Mouse (Mus musculus): Measurements from ENCODE around the gene Pxmp4. TPM values are rescaled to one million over a fixed set of nuclear protein-coding genes. Genes with fewer than 3 reads are reported as not detected.
A peak's percentile ranks its signal among the peaks of the same experiment; 100 is the strongest.

Pxmp4 gene
- polyA plus RNA-seq, 1 experiment from 2014 or later: 19.9 TPM

DNA sequence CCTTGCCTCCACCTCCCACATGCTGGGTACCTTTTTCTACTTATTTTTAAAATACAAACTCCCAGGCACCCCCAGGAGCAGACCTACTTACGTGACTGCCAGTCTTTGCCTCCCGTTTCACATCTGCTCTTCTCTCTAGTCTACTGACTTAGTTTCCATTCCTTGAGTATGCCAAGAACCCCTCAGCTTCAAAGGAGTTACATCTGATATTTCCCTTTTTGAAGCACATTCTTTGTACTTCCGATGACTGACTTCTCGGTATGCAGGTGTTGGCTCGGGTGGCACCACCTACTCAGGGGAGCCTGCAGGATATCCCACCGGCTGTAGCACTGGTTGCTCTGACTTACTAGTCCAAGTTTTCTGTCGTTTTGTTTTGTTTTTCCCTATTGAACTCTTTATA lies 648 bp upstream of the Pxmp4 start:
- DNase-seq (ENCODE audit: low spot score): no peak
- peaks cover 13% of the 10 kb centered on the region; the same call in 1 of the 2 replicates for H3K27me3 ChIP-seq (ENCODE audit: insufficient read depth, poor library complexity, severe bottlenecking)
- H3K9me3 ChIP-seq: no peaks in the 10 kb centered on the region
- H3K4me3 ChIP-seq: peak overlapping the region; percentile 79
- 36% methylated on average over 7 of the region's 7 CpGs for WGBS
- peak overlapping the region; percentile 92 for H3K27ac ChIP-seq
- H3K36me3 ChIP-seq: no peaks in the 10 kb centered on the region
- H3K4me1 ChIP-seq: peaks cover 14% of the 10 kb centered on the region

DNA sequence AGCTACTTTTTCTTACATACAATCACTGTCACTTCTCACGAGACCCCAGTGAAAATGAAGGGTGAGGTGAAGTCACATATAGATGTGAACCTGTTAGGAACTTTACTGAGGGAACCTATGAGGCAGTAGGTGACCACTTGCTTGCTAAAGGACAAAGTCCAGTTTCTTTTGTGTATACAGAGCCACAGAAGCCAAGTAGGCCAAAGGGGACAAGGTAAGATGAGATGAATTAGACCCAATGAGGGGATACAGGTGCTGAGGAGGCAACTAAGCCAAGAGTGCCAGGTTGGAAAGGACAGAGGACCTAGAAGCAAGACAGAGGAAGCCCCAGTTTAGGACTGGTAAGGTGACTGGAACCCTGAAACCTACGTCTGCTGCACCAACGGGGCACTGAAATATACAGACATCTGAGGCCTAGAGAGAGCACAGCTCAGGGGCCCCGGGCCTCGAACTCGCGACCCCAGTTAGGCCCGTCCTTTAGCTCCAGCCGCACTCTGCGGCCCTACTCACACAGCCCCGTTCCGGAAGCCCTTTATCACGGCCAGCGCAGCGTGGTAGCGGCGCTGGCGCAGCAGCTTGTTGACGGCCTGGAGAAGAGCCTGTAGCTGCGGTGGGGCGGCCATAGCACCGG lies 386 bp downstream of the Pxmp4 start:
- Histone ChIP-seq H3K27ac (peak overlapping the region; percentile 92), H3K9me3 (no peaks in the 10 kb centered on the region), H3K36me3 (no peaks in the 10 kb centered on the region), H3K27me3 (ENCODE audit: insufficient read depth, poor library complexity, severe bottlenecking) (peaks cover 6% of the 10 kb centered on the region; the same call in 1 of the 2 replicates), H3K4me3 (peak overlapping the region; percentile 79), H3K4me1 (peaks cover 14% of the 10 kb centered on the region)
- no peak for DNase-seq (ENCODE audit: low spot score)
- 16% methylated on average over 22 of the region's 22 CpGs for WGBS

- Histone ChIP-seq H3K36me3 (no peaks in the 10 kb centered on the region), H3K4me3 (no peak overlapping the region), H3K27ac (no peak overlapping the region), H3K4me1 (peaks cover 14% of the 10 kb centered on the region), H3K9me3 (no peaks in the 10 kb centered on the region), H3K27me3 (ENCODE audit: insufficient read depth, poor library complexity, severe bottlenecking) (no peaks in the 10 kb centered on the region)
- WGBS: 68% methylated on average over 3 of the region's 3 CpGs
- no peak for DNase-seq (ENCODE audit: low spot score)
Observed at GRCm38 (mm10) chr2:154601324-154601723, 2.2 kb downstream of the Pxmp4 start.

- no peaks in the 10 kb centered on the region for H3K36me3 ChIP-seq
- no peaks in the 10 kb centered on the region for H3K9me3 ChIP-seq
- no peak overlapping the region for H3K4me3 ChIP-seq
- no peaks in the 10 kb centered on the region for H3K27me3 ChIP-seq (ENCODE audit: insufficient read depth, poor library complexity, severe bottlenecking)
- no peak overlapping the region for H3K27ac ChIP-seq
- WGBS: 69% methylated on average over 6 of the region's 6 CpGs
- DNase-seq (ENCODE audit: low spot score): no peak
- peaks cover 14% of the 10 kb centered on the region for H3K4me1 ChIP-seq
Observed at GRCm38 (mm10) chr2:154600586-154600985, 2.9 kb downstream of the Pxmp4 start.

DNA sequence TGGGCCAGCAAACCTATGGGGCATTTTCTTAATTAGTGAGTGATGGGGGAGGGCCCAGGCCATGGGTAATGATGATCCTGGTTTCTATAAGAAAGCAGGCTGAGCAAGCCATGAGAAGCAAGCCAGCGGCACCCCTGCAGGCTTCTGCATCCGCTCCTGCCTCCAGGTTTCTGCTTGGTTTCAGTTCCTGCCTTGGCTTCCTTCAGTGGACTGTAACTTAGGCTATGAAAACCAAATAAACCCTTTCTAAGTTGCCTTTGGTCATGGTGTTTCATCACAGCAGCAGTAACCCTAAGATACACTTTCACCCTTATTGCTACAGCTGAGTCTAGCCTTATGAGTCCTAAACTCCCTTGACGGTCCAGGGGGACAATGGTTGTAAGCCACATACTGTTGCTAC lies 6.1 kb downstream of the Pxmp4 start:
- Histone ChIP-seq H3K36me3 (peaks cover 8% of the 10 kb centered on the region; the same call in 1 of the 2 replicates), H3K4me1 (0 out of 2 replicates have a peak, but pooled peaks cover under 1% of the 10 kb centered on the region), H3K9me3 (no peaks in the 10 kb centered on the region), H3K27me3 (ENCODE audit: insufficient read depth, poor library complexity, severe bottlenecking) (no peaks in the 10 kb centered on the region), H3K27ac (no peak overlapping the region), H3K4me3 (no peak overlapping the region)
- 83% methylated on average over 3 of the region's 3 CpGs for WGBS
- DNase-seq (ENCODE audit: low spot score): no peak

DNA sequence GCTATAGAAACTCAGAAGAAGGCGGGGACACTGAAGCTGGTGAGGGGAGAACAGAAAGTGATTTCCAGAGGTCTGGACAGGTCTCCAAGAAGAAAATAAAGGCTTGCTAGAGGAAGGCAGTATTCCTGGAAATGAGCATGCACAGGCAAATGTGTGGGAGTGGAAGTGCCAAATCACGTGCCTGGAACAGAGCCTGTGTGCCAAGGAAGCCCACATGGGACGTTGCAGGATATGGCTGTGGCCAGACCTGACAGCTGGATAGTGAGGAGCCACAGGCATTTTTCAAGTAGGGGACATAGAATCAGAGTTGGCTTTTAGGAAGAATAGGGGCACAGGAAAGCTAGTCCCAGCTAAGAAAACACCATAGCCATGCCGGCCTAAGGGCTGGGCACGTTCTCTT lies 7.7 kb downstream of the Pxmp4 start:
- Histone ChIP-seq H3K27ac (no peak overlapping the region), H3K4me1 (no peaks in the 10 kb centered on the region), H3K27me3 (ENCODE audit: insufficient read depth, poor library complexity, severe bottlenecking) (no peaks in the 10 kb centered on the region), H3K4me3 (no peak overlapping the region), H3K9me3 (no peaks in the 10 kb centered on the region), H3K36me3 (peaks cover 8% of the 10 kb centered on the region; the same call in 1 of the 2 replicates)
- no peak for DNase-seq (ENCODE audit: low spot score)
- WGBS: 73% methylated on average over 5 of the region's 5 CpGs

- 60% methylated on average over 3 of the region's 3 CpGs for WGBS
Observed at GRCm38 (mm10) chr2:154593025-154593424, 10.5 kb downstream of the Pxmp4 start.

DNA sequence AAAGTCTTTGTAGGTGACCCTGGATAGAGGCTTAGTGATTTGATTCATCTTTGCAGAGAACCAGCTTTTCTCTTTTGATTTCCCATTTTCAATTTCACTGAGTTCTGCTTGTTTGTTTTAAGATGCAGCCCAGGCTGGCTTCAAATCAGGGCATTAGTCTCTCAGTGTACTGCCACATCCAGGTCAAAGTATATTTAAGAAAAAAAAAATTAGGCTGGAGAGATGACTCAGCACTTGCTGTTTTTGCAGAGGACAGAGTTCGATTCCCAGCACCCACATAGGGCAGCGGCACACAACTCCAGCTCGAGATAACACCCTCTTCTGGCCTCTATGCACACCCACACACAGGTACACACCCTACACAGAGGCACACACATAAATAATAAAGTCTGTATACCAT lies 12.3 kb downstream of the Pxmp4 start:
- peaks cover 8% of the 10 kb centered on the region; the same call in 1 of the 2 replicates for H3K36me3 ChIP-seq
- H3K4me3 ChIP-seq: no peak overlapping the region
- H3K27ac ChIP-seq: no peak overlapping the region
- no peaks in the 10 kb centered on the region for H3K4me1 ChIP-seq
- DNase-seq (ENCODE audit: low spot score): no peak
- no peaks in the 10 kb centered on the region for H3K9me3 ChIP-seq
- 82% methylated on average over 3 of the region's 3 CpGs for WGBS
- no peaks in the 10 kb centered on the region for H3K27me3 ChIP-seq (ENCODE audit: insufficient read depth, poor library complexity, severe bottlenecking)

More at GRCm38 (mm10) chr2:154593025-154593424, 10.5 kb downstream of the Pxmp4 start:
- no peak overlapping the region for H3K27ac ChIP-seq
- H3K27me3 ChIP-seq (ENCODE audit: insufficient read depth, poor library complexity, severe bottlenecking): no peaks in the 10 kb centered on the region
- no peaks in the 10 kb centered on the region for H3K9me3 ChIP-seq
- DNase-seq (ENCODE audit: low spot score): no peak
- no peak overlapping the region for H3K4me3 ChIP-seq
- peaks cover 8% of the 10 kb centered on the region; the same call in 1 of the 2 replicates for H3K36me3 ChIP-seq
- no peaks in the 10 kb centered on the region for H3K4me1 ChIP-seq

DNA sequence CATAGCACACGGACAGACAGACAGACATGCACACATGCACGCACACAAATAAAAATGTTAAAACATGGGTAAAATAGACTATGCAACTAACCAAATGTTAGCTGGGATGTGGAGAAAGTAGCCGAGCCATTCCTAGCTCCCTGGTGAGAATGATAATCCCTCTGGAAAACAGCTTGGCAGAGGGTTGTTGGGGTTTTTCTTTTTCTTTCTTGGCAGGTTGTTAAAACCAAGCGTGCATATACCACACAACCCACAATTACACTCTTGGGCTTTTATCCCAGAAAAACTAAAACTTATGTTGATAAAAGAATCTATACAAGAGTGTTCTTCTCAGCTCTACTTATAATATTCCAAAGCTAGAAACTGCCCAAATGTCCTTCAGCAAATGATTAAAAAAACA lies 14.5 kb downstream of the Pxmp4 start:
- Histone ChIP-seq H3K9me3 (no peaks in the 10 kb centered on the region), H3K36me3 (peaks cover 8% of the 10 kb centered on the region; the same call in 1 of the 2 replicates), H3K27ac (no peak overlapping the region), H3K27me3 (ENCODE audit: insufficient read depth, poor library complexity, severe bottlenecking) (no peaks in the 10 kb centered on the region), H3K4me3 (no peak overlapping the region), H3K4me1 (peaks cover 10% of the 10 kb centered on the region)
- 80% methylated on average over 4 of the region's 4 CpGs for WGBS
- no peak for DNase-seq (ENCODE audit: low spot score)

GRCm38 (mm10) chr2:154586405-154586804 lies 17.1 kb downstream of the Pxmp4 start:
- 66% methylated on average over 5 of the region's 5 CpGs for WGBS
- DNase-seq (ENCODE audit: low spot score): no peak

GRCm38 (mm10) chr2:154584931-154585601 lies 18.4 kb downstream of the Pxmp4 start:
- WGBS: 62% methylated on average over 17 of the region's 17 CpGs
- Histone ChIP-seq H3K9me3 (no peaks in the 10 kb centered on the region), H3K27ac (no peak overlapping the region), H3K36me3 (no peaks in the 10 kb centered on the region; the same call in 1 of the 2 replicates), H3K4me1 (peaks cover 17% of the 10 kb centered on the region), H3K27me3 (ENCODE audit: insufficient read depth, poor library complexity, severe bottlenecking) (no peaks in the 10 kb centered on the region), H3K4me3 (no peak overlapping the region)
- no peak for DNase-seq (ENCODE audit: low spot score)

More at GRCm38 (mm10) chr2:154586405-154586804, 17.1 kb downstream of the Pxmp4 start:
- H3K27me3 ChIP-seq (ENCODE audit: insufficient read depth, poor library complexity, severe bottlenecking): no peaks in the 10 kb centered on the region
- H3K9me3 ChIP-seq: no peaks in the 10 kb centered on the region
- H3K36me3 ChIP-seq: no peaks in the 10 kb centered on the region; the same call in 1 of the 2 replicates
- H3K27ac ChIP-seq: no peak overlapping the region
- H3K4me1 ChIP-seq: peaks cover 17% of the 10 kb centered on the region
- H3K4me3 ChIP-seq: no peak overlapping the region

DNA sequence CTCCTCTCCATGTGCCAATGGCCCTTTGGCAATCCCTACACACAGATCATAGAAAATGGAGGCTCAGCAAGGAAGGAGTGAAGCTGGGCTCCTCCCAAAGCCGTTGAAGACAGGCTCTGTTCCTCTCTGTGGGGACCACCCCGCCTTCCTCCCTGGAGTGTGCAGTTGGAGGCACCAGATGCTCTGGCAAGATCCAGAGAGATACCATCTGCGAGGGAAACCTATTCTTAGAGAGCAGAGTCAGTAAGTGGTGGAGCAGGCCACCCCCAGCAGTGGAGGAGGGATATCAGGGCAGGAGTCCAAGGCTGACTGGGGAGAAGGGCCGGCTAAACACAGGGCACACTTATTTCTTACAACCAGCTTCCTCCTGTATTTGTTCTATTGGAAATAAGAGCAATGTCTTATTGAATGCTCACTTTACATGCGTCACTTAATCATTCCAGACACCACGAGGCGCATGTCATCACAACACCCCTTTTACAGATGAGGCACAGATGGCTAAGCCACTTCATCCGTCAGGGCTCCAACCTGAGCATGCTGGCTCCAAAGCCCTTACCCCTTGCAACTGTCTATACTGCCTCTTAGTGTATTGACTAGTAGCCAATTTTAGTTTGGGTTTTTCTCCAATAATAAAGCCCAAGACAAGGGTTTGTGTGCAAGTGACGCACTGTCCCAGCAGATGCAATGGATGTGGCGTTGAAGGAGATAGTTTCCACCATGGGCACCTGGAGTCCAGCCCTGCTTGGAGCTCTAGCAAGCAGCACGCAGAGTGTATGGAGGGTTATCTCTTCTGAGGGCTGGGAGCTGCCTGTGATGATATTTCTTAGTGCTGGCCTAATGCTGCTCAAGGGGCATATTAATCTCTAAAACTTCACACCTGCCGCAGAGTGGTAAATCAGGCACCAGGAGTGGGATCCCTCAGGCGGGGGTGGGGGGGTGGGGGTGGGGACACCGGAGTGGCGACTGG lies 19.3 kb downstream of the Pxmp4 start:
- Histone ChIP-seq H3K9me3 (no peaks in the 10 kb centered on the region), H3K27me3 (ENCODE audit: insufficient read depth, poor library complexity, severe bottlenecking) (no peaks in the 10 kb centered on the region), H3K4me3 (no peak overlapping the region), H3K4me1 (peaks cover 17% of the 10 kb centered on the region), H3K27ac (no peak overlapping the region), H3K36me3 (no peaks in the 10 kb centered on the region; the same call in 1 of the 2 replicates)
- no peak for DNase-seq (ENCODE audit: low spot score)
- 49% methylated on average over 15 of the region's 15 CpGs for WGBS

Data from heart, embryonic 10.5 days (tissue).